Mouse (Mus musculus): ENCODE data around the gene Dnase1l3.

- TF ChIP-seq CTCF (IDR thresholded peaks at IDR 0.05; ENCODE audit: low read depth, low read length) (peak; percentile 67), POLR2A (IDR thresholded peaks at IDR 0.05; ENCODE audit: insufficient read depth, low read length) (no peak)
These were observed at the start of gene Dnase1l3 for GRCm38 (mm10) chr14:7994271-7994767.
